Mouse (Mus musculus) liver, embryonic 12.5 days (tissue): ENCODE data around the gene Ppm1h. TPM values are rescaled to one million over a fixed set of nuclear protein-coding genes. Genes with fewer than 3 reads are reported as not detected.

ENCODE experiments used
- ATAC-seq: fragments of 200-750 bp; cut with Nextera tagmentation; 2 replicates; pipeline ENCODE4 v1.8.0; 2017; ENCODE audit warnings: moderate number of reproducible peaks, mild to moderate bottlenecking, moderate library complexity
- H3K27ac ChIP-seq: fragments of 300-500 bp; sonication (generic); 2 replicates; pipeline ENCODE4 v1.5.1; 2016; ENCODE audit warnings: mild to moderate bottlenecking
- H3K27me3 ChIP-seq: fragments of 300-500 bp; sonication (generic); replicated peaks from 2 replicates; pipeline ENCODE4 v1.6.1; 2016; ENCODE audit warnings: mild to moderate bottlenecking, moderate library complexity
- H3K36me3 ChIP-seq: fragments of 300-500 bp; sonication (generic); 2 replicates; pipeline ENCODE4 v1.6.1; 2016; ENCODE audit warnings: mild to moderate bottlenecking, moderate library complexity
- H3K4me1 ChIP-seq: fragments of 300-500 bp; sonication (generic); 2 replicates; pipeline ENCODE4 v1.6.1; 2016
- H3K4me2 ChIP-seq: fragments of 300-500 bp; sonication (generic); 2 replicates; pipeline ENCODE4 v1.6.1; 2016; ENCODE audit warnings: mild to moderate bottlenecking, moderate library complexity
- H3K4me3 ChIP-seq: fragments of 300-500 bp; sonication (generic); 2 replicates; pipeline ENCODE4 v1.5.1; 2016; ENCODE audit warnings: mild to moderate bottlenecking, moderate library complexity
- H3K9ac ChIP-seq: fragments of 300-500 bp; sonication (generic); 2 replicates; pipeline ENCODE4 v1.6.1; 2016; ENCODE audit warnings: mild to moderate bottlenecking, moderate library complexity
- H3K9me3 ChIP-seq: fragments of 300-500 bp; sonication (generic); replicated peaks from 2 replicates; pipeline ENCODE4 v1.6.1; 2016; ENCODE audit warnings: mild to moderate bottlenecking, moderate library complexity
- WGBS: fragments of 180-500 bp; shearing (Covaris S2); methylation state at CpG from one replicate; pipeline ENCODE4 v1.1.7; 2016; ENCODE audit not compliant: insufficient replicate concordance; 5-methylcytosine and 5-hydroxymethylcytosine counted together
- polyA plus RNA-seq: library from polyadenylated mRNA; unstranded; fragments of >200 nt; fragmentation: Nextera tagmentation; extraction: Ambion mirVana; gene quantifications from 2 replicates; pipeline ENCODE4 v1.2.1, GENCODE M21; 2016

Ppm1h gene
- polyA plus RNA-seq, 1 experiment from 2014 or later = 1.6 TPM

DNA sequence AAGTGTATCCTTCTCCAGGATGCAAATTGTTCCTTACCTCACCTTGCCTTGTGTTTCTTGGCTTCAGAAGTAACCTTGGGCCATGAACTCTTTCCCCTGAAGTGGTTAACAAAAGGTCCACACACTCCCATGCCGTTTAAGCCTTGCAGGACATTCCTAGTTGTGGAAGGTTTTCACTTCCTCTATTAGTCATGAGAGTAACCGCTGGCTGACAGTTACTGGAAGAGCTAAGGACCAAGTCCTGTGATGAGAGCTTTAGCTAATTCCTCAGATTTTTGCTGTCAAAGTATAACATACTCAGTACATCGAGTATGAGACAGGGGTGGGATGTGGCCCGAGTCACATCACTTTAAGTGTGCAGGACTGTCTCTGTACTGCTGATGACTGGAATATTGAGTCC is 204.1 kb downstream of the Ppm1h start:
- Histone ChIP-seq H3K9ac (no peak overlapping the region), H3K4me1 (peaks cover 8% of the 10 kb centered on the region; the same call in 1 of the 2 replicates), H3K27me3 (no peaks in the 10 kb centered on the region), H3K36me3 (no peaks in the 10 kb centered on the region), H3K4me2 (no peak overlapping the region), H3K9me3 (no peaks in the 10 kb centered on the region), H3K4me3 (no peak overlapping the region), H3K27ac (no peak overlapping the region)
- ATAC-seq = no peak
- 30% methylated on average over 4 of the region's 4 CpGs for WGBS

GRCm38 (mm10) chr10:122883823-122884743 is 205.5 kb downstream of the Ppm1h start:
- H3K27me3 ChIP-seq = no peaks in the 10 kb centered on the region
- H3K9me3 ChIP-seq = no peaks in the 10 kb centered on the region
- ATAC-seq = no peak
- no peaks in the 10 kb centered on the region for H3K36me3 ChIP-seq
- WGBS = 60% methylated on average over 15 of the region's 15 CpGs
- H3K4me1 ChIP-seq = peaks cover 8% of the 10 kb centered on the region; the same call in 1 of the 2 replicates
- no peak overlapping the region for H3K9ac ChIP-seq
- H3K27ac ChIP-seq = no peak overlapping the region
- H3K4me3 ChIP-seq = no peak overlapping the region
- H3K4me2 ChIP-seq = no peak overlapping the region

GRCm38 (mm10) chr10:122885301-122885700 is 206.7 kb downstream of the Ppm1h start:
- H3K9ac ChIP-seq = no peak overlapping the region
- no peak overlapping the region for H3K4me3 ChIP-seq
- H3K27ac ChIP-seq = no peak overlapping the region
- no peaks in the 10 kb centered on the region for H3K27me3 ChIP-seq
- H3K36me3 ChIP-seq = no peaks in the 10 kb centered on the region
- 73% methylated on average over 5 of the region's 5 CpGs for WGBS
- no peak overlapping the region for H3K4me2 ChIP-seq
- no peaks in the 10 kb centered on the region for H3K9me3 ChIP-seq
- peaks cover 8% of the 10 kb centered on the region; the same call in 1 of the 2 replicates for H3K4me1 ChIP-seq
- no peak for ATAC-seq

DNA sequence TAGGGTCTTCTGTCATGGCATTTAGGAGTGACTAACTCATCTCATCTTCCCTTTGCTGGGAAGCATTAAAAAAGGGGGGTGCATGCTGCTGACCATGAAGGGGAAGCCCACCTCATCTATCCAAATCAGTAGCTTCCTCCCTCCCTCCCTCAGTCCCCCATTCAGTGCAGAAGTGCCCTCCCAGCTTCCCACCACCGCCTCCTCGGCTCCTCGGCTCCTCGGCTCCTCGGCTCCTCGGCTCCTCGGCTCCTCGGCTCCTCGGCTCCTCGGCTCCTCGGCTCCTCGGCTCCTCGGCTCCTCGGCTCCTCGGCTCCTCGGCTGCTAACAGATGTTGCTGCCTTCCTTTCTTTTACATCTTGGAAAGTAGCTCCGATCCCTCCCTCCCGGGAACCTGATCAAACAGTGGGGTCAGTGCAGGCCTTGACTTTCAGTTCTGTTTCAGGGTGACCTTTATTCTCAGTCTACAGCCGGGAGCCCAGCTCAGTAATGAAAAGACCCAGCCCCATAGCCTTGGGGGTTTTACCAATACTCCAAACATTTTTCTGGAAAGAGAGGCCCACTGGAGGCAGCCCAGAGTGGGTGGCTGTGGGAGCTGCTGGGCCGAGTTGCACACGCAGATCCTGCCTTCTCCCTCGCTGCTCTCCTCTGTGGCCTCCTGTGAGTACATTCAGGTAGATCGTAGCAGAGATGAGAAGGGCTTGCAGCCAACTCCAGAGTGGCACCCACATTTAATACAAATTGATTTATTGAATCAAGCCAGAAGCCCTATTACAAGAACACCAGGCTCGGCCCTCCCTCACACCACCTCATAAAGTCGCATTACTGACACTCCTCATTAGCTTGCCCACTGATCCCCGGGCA is 207.7 kb downstream of the Ppm1h start:
- 30% methylated on average over 26 of the region's 26 CpGs for WGBS
- peak overlapping the region; percentile 23; the same call in 1 of the 2 replicates for H3K4me3 ChIP-seq

DNA sequence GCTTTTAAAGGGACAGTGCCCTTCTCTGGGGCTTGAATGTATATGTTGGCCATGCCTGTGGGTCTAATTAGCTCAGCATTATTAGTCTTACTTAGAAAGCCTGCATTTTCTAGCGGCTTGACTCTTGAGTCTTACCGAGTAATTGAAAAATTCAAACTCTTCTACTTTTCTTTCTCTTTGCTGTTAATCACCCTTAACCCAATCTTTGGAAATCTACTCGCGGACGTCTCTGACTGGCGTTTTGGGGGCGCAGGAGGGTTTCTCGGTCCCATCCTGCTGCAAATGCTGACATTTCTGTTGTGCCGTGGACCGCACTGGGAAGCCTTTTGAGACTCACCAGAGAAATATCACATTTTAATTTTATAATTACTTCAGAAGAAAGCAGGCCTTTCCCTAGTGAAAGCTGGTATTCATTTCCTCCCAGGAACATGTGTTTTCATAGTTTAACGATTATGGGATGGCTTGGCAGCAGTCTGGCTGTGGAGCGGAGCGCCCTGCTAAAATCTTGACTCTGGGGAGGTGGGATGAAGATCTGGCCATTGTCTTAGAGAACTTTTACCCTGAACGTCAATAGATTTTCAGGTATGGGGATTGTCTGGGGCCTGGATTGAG is 208.5 kb downstream of the Ppm1h start:
- Histone ChIP-seq H3K9me3 (no peaks in the 10 kb centered on the region), H3K4me1 (peaks cover 8% of the 10 kb centered on the region; the same call in 1 of the 2 replicates), H3K9ac (no peak overlapping the region), H3K27ac (no peak overlapping the region), H3K4me3 (0 out of 2 replicates have a peak overlapping the region, but pooled peaks have one; percentile 23), H3K4me2 (peak overlapping the region; percentile 51; the same call in 1 of the 2 replicates), H3K27me3 (no peaks in the 10 kb centered on the region), H3K36me3 (no peaks in the 10 kb centered on the region)
- WGBS = 66% methylated on average over 14 of the region's 14 CpGs
- ATAC-seq = no peak

More for the DNA sequence above, 207.7 kb downstream of the Ppm1h start:
- Histone ChIP-seq H3K4me2 (peak overlapping the region; percentile 51), H3K27ac (0 out of 2 replicates have a peak overlapping the region, but pooled peaks have one; percentile 53), H3K4me1 (peaks cover 8% of the 10 kb centered on the region; the same call in 1 of the 2 replicates), H3K9me3 (no peaks in the 10 kb centered on the region), H3K36me3 (no peaks in the 10 kb centered on the region), H3K27me3 (no peaks in the 10 kb centered on the region), H3K9ac (peak overlapping the region; percentile 44; the same call in 1 of the 2 replicates)
- ATAC-seq = peak; percentile 9; the same call in 1 of the 2 replicates

- Histone ChIP-seq H3K36me3 (no peaks in the 10 kb centered on the region), H3K4me1 (peaks cover 8% of the 10 kb centered on the region; the same call in 1 of the 2 replicates), H3K9ac (no peak overlapping the region), H3K4me3 (no peak overlapping the region), H3K4me2 (no peak overlapping the region), H3K9me3 (no peaks in the 10 kb centered on the region), H3K27ac (no peak overlapping the region), H3K27me3 (no peaks in the 10 kb centered on the region)
- WGBS = 68% methylated on average over 10 of the region's 10 CpGs
- ATAC-seq = peak; percentile 28; the same call in 1 of the 2 replicates
Measured at GRCm38 (mm10) chr10:122887528-122888183, 209.1 kb downstream of the Ppm1h start.

DNA sequence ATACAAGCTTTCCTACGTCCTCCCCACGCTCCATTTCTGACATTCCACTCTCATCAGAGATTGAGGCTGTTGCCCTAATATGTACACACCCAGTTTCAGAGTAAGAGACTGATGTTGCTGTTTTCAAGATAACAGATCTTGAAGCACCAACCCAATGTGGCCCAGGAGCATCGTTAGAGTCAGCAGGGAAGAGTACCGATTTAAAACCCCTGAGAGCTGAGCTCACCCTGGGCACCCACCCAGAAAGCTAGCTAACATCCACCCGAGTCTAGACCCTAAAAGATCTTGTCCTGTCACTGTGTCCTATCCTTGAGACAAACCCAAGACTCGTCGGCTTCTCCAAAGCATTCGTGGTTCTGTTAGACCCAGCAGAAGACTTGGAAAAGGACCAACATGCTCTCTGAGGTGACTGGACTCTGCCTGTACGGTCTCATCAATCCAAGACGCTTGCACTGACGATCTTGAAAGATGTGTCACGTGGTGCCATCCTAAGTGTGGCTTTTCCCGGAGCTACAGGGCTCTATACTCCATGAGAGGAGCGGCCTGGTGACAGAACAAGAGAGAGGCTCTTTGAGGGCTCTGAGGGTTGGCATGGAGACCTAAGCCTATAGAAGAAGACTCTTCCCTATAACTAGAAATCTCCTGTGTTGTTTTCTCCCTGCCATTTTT is 212.3 kb downstream of the Ppm1h start:
- no peak overlapping the region for H3K9ac ChIP-seq
- H3K4me2 ChIP-seq = no peak overlapping the region
- WGBS = 74% methylated on average over 14 of the region's 14 CpGs
- no peaks in the 10 kb centered on the region for H3K27me3 ChIP-seq
- peaks cover 8% of the 10 kb centered on the region; the same call in 1 of the 2 replicates for H3K4me1 ChIP-seq
- no peaks in the 10 kb centered on the region for H3K36me3 ChIP-seq
- ATAC-seq = no peak
- no peak overlapping the region for H3K27ac ChIP-seq
- no peak overlapping the region for H3K4me3 ChIP-seq
- H3K9me3 ChIP-seq = no peaks in the 10 kb centered on the region

DNA sequence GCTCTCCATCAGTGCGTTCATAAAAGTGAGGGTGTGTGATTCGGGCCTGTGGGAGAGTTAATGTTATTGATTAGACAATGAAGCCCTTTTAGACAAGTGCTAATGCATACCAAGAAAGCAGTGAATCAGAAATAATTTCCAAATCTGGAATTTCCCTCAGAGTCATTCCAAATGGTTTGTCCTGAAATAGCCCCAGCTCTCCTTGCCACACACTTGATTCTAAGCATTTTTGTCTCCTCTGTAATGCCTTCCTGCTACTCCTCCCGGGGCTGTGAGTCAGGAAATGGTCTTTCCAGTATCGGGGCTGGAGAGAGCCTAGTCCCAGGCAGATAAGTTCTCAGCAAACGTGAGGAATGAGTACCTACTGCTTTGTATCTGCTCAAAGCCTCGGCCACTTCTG is 212.9 kb downstream of the Ppm1h start:
- H3K9ac ChIP-seq = no peak overlapping the region
- ATAC-seq = no peak
- no peak overlapping the region for H3K4me2 ChIP-seq
- 53% methylated on average over 6 of the region's 6 CpGs for WGBS
- H3K4me1 ChIP-seq = peaks cover 6% of the 10 kb centered on the region; the same call in 1 of the 2 replicates
- no peaks in the 10 kb centered on the region for H3K36me3 ChIP-seq
- no peaks in the 10 kb centered on the region for H3K9me3 ChIP-seq
- H3K27me3 ChIP-seq = no peaks in the 10 kb centered on the region
- no peak overlapping the region for H3K27ac ChIP-seq
- no peak overlapping the region for H3K4me3 ChIP-seq

- no peaks in the 10 kb centered on the region for H3K4me1 ChIP-seq
- WGBS = 46% methylated on average over 12 of the region's 12 CpGs
- no peak overlapping the region for H3K9ac ChIP-seq
- H3K27ac ChIP-seq = no peak overlapping the region
- H3K27me3 ChIP-seq = no peaks in the 10 kb centered on the region
- no peak overlapping the region for H3K4me2 ChIP-seq
- H3K36me3 ChIP-seq = no peaks in the 10 kb centered on the region
- ATAC-seq = no peak
- no peaks in the 10 kb centered on the region for H3K9me3 ChIP-seq
- no peak overlapping the region for H3K4me3 ChIP-seq
Measured at GRCm38 (mm10) chr10:122894555-122895069, 216.1 kb downstream of the Ppm1h start.

DNA sequence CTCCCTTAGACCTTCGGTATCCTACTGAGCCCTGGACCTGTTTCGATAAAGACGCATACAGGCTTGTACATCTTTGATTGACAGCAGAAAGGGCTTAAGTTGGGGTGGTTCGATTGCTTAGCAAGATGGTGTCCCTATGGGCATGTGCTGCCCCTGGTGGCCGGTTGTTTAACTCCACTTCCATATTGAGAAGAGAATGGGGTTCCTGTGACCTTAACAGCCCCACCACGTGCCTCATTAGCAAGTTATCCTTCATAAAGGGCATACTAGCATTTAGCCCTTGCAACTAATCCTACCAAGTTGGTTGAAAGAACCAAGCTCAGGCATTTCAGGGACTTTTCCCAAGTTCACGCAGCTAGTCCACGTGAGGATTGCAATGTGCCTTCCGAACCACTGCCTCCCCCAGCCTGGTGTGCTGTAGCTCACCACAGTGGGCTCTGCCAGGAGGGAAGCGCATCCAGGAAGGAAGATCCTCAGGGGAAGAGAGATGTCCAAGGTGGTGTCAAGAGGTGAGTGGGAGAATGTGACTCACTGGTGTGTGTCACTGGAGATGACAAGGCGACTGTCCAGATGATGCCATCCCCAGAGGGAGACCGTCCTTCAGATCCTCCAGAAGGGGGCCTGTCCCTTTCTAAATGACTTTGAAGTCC is 216.7 kb downstream of the Ppm1h start:
- Histone ChIP-seq H3K4me3 (no peak overlapping the region), H3K4me2 (no peak overlapping the region), H3K9ac (no peak overlapping the region), H3K27ac (no peak overlapping the region), H3K9me3 (no peaks in the 10 kb centered on the region), H3K4me1 (no peaks in the 10 kb centered on the region), H3K36me3 (no peaks in the 10 kb centered on the region), H3K27me3 (no peaks in the 10 kb centered on the region)
- no peak for ATAC-seq
- WGBS = 60% methylated on average over 12 of the region's 12 CpGs
